Mouse (Mus musculus) layer of hippocampus, adult 18-20 months (tissue): Measurements from ENCODE around the gene Ubl3. TPM values are rescaled to one million over a fixed set of nuclear protein-coding genes. Genes with fewer than 3 reads are reported as not detected.

Source experiments
- DNase-seq, 2 experiments: peaks; one replicate each; pipeline ENCODE4 v3.0.0; 2022; ENCODE audit warnings: low spot score in 2 of 2
- total RNA-seq, 2 experiments: library from RNA; stranded (reverse); gene quantifications; 2 replicates each; pipeline ENCODE4 v1.2.3; 2021

Ubl3 gene
- total RNA-seq, 2 experiments from 2014 or later: 235 to 245 TPM

GRCm38 (mm10) chr5:148532201-148532600 lies 20.4 kb downstream of the Ubl3 start:
- no peak for DNase-seq

GRCm38 (mm10) chr5:148527632-148528031 lies 25.0 kb downstream of the Ubl3 start:
- no peak for DNase-seq

DNA sequence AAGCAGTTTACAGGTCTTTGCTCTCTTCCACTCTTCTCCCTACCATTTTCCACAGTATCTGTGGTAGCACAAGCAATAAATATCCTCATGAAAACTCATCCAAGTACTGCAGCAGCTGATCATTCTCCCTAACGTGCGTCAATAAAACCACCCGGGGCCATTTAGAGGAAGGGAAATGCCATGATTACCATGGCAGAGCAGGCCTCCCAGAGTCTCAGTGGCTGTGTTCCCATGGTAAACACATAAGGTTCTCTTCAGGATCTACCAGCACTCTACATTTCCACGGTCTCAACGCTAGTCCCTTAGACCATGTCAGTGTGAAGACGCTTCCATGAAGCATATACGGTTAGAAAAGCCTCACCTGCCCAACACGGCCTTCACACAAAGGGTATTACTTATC lies 26.0 kb downstream of the Ubl3 start:
- no peak for DNase-seq

- peak in 1 of 2 experiments; percentile 21 for DNase-seq
Observed at GRCm38 (mm10) chr5:148523202-148523971, 29.2 kb downstream of the Ubl3 start.

GRCm38 (mm10) chr5:148522378-148522777 lies 30.2 kb downstream of the Ubl3 start:
- DNase-seq: no peak

DNA sequence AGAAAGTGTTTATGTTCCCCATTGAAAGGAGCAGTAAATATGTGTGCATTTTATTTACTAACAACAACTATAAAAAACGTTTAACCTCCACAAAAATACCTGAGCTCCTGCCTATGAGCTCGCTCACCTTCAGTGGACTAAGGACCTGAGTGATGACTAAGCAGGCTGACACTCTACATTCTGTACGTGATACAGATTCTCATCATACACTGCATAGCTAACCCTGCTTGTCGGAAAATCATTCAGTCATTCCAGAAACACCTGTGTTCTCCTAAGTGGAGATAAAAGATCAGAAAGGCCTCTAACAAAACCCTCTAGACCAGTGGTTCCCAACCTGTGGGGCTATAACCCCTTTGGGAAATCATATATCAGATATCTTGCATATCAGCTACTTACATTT lies 35.1 kb downstream of the Ubl3 start:
- DNase-seq: no peak

- peak in 1 of 2 experiments; percentile 37 for DNase-seq
Observed at GRCm38 (mm10) chr5:148512042-148512640, 40.4 kb downstream of the Ubl3 start.

- no peak for DNase-seq
Observed at GRCm38 (mm10) chr5:148510265-148510664, 42.3 kb downstream of the Ubl3 start.

- no peak for DNase-seq
Observed at GRCm38 (mm10) chr5:148509731-148510130, 42.9 kb downstream of the Ubl3 start.

DNA sequence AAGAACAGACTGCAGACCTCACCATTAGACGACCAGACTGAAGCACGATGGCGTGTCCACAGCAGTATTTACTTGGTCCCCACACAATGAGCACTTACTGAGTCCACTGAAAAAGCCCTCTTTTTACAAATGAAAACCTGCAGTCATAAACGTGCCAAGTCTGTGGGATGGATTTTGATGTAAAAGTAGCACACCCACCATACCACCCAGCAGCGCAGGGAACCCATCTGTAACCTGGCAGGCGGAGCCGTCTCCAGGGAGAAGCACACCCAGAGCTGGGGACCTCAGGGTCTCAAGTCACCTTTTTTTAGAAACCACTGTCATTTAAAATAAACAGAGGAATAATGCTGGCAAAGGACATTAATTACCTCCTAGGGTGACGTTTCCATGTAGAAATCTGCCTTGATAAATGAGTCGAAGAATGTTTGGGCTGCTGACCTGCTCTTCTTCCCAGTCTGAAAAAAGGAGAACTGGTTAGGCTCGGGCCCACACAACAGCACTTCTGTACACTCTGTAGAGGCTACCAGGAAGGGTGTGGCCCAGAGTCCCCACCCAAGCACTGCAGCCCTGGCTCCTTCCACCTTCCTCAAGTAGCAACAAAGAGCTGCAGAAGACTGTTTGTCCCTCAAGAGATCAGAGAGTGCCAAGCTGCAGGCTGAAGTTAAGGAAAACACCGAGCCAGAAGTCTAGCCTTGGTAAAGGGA lies 43.5 kb downstream of the Ubl3 start:
- DNase-seq: peak in 1 of 2 experiments; percentile 41

DNA sequence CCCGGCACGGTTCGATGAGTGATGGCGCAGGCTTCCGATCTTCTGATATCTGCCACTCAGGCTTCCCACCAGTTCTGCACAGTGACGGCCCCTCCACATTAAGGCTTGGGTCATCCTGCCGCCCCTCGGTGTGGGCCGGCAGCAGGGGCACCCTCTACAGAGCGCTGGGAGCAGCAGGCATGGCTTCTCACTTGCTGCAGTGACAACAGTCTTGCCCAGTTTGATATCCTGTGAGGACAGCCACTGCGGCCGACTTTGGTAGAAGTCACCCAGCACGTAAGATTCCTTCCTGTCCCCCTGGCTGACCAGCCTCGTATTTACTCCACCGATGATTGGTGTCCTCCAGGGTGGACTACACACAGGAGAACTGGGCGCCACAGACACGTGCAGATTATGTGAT lies 47.2 kb downstream of the Ubl3 start:
- DNase-seq: no peak

- DNase-seq: no peak
Observed at GRCm38 (mm10) chr5:148502237-148502636, 50.4 kb downstream of the Ubl3 start.

- DNase-seq: no peak
Observed at GRCm38 (mm10) chr5:148501228-148501957, 51.2 kb downstream of the Ubl3 start.

- no peak for DNase-seq
Observed at GRCm38 (mm10) chr5:148500516-148500915, 52.1 kb downstream of the Ubl3 start.

DNA sequence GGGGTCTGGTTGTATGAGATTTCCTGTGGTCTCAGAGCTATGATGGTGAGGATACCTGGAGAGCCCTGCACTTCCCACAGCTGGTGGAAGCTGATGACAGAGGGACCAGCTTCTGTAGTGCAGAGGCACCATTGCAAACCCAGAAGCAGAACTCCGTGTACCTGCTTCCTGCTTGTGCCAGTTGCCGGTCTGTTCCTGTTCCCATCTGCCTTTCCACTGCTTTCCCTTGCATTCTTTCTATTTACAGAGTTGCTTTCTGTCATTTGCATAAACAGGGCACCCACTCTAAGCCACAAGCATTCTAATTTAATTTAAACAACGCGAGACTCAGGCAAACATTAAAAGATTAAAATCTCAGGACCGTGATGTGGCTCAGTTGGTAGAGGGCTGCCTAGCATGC lies 53.0 kb downstream of the Ubl3 start:
- DNase-seq: peak in 1 of 2 experiments; percentile 37

DNA sequence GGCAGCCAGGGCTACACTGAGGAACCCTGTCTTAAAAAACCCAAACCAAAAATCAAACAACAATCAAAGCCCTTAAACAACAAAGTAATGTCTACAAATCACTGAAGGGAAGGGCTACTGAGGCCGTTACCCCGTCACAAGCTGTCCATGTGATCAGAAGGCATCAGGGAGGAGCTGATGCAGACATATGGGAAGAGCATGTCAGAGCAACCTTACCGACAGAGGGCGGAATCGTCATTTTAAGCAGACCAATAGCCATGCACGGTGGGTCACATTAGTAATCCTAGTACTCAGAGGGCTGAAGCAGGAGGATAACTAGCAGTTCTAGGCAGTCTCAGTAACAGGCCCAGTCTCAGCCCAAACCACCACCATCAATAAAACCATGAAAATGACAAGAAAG lies 56.6 kb downstream of the Ubl3 start:
- no peak for DNase-seq

DNA sequence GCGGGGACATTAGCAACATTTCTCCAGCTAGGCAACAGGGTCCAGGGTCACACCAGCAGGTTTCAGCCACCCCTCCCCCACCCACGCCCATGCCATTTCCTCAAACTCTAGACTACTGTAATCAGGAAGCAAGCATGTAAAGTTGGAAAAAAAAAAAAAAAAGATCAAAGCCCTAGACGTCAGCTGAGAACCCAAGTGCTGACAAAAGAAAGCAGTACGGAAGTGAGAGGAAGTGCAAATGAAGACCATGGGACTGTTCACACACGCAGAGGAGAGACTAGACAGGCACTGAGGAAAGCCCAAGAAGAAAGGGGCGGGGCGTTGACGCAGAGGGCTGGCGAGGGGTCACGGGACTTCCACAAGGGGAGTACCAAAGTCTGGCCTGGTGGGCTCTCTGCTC lies 57.4 kb downstream of the Ubl3 start:
- no peak for DNase-seq

GRCm38 (mm10) chr5:148494249-148494648 lies 58.3 kb downstream of the Ubl3 start:
- DNase-seq: no peak

- no peak for DNase-seq
Observed at GRCm38 (mm10) chr5:148493025-148493424, 59.6 kb downstream of the Ubl3 start.

DNA sequence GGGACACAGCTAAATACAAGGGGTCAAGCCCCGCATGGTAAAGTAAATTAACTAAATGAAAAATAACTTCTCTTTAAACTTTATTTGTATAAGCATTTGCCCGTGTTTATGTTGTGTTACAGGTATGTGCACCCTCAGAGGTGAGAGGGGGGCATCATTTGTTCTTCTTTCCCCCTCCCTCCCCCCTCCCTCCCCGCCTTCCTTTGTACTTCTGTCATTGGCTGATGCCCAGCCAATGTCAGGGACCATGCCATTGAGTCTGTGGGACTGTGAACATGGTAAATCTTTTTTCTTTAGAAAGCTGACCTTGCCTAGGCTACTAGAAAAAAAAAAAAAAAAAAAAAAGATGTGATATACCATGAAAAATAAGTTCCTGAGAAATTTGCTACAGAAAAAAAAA lies 62.2 kb downstream of the Ubl3 start:
- DNase-seq: no peak

GRCm38 (mm10) chr5:148489724-148490193 lies 62.8 kb downstream of the Ubl3 start:
- DNase-seq: peak in 1 of 2 experiments; percentile 45
